Mouse (Mus musculus): ENCODE results near the gene Spp2.

The Spp2 gene

DNA sequence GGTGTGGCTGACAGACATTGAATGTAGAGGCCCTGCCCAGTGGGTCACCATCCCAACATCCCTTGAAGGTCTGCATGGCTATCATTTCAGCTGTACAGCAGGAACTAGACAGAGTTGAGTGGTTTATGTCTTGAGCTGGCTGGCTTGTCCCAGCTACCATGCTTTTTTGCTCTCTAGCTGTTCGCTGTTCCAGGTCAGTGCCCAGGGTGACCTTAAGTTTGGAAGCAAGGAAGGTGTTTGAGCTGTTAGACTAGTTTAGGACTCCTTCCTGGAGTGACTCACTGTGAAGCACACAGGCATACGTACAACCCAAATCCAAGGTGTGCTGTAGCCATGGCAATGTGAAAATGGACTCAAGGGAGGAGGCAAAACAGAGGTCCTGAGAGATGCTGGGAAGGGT, 61.6 kb downstream of the Spp2 start:
- DNase-seq = peak; percentile 33

DNA sequence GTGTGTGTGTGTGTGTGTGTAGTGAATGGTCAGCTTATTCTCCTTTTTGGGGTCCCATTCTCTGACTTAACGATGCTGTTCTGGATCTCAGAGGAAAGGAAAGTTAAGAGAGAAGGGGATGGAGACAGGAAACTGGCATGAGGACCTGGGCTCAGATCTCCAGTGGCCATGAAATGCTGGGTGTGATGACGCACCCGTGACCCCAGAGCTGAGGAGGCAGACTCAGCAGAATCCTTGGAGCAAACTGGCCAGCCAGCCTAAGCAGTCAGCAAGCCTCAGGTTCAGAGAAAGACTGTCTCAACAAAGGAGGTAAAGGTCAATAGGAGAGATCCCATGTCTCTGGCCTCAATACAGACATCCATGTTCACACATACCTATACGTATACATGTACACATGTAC, 63.0 kb downstream of the Spp2 start:
- no peak for DNase-seq

DNA sequence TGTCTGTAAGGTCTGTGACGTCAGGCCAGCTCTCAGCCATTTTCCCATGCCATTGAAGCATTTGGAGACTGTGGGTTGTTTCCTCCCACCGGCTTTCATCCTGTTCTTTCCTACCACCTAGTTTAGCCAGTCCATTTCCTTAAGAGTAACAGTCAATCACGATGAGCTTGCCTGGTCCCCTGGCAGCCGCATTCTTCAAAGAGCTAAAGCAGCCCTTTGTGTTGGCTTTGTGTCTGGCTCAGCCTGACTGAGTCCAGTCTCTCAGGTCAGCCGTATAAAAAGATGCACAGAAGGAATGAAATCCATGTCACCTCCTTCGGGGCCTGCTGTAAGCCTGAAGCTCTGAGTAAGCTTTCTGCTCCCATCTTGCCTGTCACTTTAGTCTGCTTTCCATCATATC, 65.5 kb downstream of the Spp2 start:
- no peak for DNase-seq

GRCm38 (mm10) chr1:88473899-88474298, 67.1 kb downstream of the Spp2 start:
- no peak for DNase-seq

- peak; percentile 76 for DNase-seq
These were observed 67.8 kb downstream of the Spp2 start for GRCm38 (mm10) chr1:88474598-88474997.

- DNase-seq = peak; percentile 82
These were observed 68.8 kb downstream of the Spp2 start for GRCm38 (mm10) chr1:88475502-88475953.
